Mouse (Mus musculus) retina, postnatal 1 day (tissue): Measurements from ENCODE around the gene Smarcad1.
"Not testable (repeated sequence)": the region's sequence is repeated elsewhere in the genome, so short reads cannot be mapped to it uniquely, and the experiment has no call there.

Source experiments
- DNase-seq: peaks from one replicate; pipeline ENCODE4 v3.0.0-alpha.2; 2012

Gene Smarcad1

DNA sequence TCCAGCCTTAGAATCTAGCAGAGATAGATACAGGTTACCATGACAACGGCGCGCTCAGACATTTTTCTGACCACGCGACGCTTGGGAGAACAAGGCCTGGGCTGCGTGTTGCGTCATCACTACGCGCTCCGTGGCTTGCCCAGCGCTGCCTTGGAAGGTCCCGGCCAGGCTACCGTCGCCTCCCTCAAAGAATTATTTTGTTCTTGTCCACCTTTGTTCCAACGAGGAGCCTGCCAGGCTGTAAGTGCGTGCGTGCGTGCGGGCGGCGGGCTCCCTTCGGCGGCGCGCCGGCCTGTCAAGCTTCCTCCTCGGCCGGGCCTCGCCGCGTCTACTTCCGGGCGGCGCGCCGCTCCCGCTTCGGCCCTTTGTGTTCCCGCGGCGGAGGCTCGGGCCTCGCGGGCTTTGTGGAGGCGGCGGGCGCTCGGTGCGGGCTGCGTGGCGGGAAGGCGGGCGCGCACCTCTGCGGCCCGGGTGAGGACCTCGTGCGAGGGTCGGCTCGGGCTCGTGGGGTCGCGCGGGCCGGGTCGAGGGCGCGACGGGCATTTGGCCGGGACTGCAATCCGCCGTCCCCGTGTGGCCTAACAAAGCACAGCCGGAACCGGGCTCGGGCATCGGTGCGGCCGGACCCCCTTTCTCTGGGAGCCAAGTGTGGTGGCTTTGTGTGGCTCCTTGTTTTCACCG is at the start of gene Smarcad1:
TSS of gene Smarcad1 (plus strand) at position 93 of the 681 bp plus-strand sequence.
- DNase-seq, result peak; percentile 97

DNA sequence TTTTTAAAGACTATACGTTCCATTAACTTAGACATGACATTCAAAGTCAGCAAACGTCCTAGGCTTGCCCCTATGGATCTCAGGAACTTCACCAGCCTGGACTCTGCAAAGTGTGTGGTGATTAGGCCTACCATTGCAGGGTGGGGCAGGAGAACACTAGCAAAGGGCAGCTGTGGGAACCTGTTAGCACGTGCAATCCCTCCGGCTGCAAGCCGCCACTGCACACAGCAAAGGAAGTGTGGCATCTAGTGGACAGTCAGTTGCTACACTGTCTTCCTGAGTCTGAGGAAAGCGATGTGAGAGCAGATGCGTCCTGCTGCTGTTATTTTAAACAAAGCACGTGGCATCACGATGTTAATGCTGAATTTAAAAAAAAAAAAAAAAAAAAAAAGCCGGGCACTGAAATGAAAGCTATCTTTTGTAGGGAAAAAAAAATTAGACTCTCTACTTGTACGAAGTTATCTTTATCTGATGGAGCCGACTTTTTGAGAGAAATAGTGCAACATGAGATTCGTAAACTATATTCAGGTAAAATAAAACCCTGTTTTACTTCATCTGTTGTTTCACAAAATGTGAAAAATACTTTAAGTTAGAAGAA is 45.5 kb upstream of the Smarcad1 start:
- peak; percentile 45 for DNase-seq

GRCm38 (mm10) chr6:64997805-64998204 is 44.6 kb upstream of the Smarcad1 start:
- DNase-seq, result no peak

GRCm38 (mm10) chr6:65000757-65001156 is 41.6 kb upstream of the Smarcad1 start:
- DNase-seq, result not testable (repeated sequence)

DNA sequence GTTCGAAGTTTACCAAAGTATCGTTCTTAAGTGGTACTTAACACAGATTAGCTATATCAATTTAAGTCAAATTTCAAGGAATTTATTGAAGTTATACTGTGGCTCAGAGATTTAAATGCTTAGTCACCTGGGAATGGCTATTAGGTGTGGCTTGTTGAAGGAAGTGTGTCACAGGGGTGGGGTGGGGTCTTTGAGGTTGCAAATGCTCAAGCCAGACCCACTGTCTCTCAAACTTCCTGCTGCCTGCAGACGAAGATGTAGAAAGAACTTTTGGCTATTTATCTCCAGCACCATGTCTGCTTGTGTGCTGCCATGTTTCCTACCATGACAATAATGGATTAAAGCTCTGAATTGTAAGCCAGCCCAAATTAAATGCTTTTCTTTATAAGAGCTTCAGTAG is 40.2 kb upstream of the Smarcad1 start:
- DNase-seq, result no peak

DNA sequence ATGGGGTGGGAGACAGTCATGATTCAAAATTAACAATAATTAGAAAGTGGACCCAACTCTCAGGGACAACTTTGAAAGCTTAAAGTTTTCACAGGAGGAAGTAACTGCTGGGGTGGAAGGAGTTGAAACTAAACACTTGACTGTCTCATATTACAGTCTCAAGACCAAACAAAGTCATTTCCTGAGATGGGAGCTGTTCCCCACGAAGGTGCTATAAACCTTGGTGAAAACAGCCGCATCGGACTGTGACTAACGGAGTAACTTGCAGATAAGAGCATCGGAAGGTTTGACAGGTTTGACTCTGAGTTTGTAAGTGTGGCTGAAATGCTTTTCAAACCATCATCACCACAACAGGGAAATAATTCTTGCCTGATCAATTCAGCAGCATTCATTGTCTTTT is 33.5 kb upstream of the Smarcad1 start:
- DNase-seq, result no peak

DNA sequence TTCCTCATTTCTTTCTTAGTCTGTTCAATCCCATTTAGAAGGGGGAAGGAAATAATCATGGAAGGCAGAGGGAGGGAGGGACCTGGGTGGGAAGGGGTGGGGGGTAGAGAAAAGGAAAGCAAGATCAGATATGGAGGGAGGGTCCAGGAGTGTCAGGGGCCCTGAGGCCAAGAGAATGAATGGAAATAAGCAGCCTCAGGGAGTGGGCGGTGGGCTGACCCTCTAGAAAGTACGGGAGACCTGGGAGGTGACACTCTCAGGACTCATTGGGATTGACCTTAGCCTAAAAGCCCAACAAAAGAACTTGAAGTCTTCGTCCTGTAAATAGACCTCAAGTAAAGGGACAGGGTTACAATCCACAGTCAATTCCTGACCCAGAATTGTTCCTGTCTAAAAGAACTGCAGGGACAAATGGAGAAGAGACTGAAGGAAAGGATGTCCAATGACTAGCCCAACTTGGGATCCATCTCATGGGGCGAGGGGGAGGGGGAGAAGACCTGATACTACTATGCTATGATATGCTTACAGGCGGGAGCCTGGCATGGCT is 30.9 kb upstream of the Smarcad1 start:
- DNase-seq, result no peak

DNA sequence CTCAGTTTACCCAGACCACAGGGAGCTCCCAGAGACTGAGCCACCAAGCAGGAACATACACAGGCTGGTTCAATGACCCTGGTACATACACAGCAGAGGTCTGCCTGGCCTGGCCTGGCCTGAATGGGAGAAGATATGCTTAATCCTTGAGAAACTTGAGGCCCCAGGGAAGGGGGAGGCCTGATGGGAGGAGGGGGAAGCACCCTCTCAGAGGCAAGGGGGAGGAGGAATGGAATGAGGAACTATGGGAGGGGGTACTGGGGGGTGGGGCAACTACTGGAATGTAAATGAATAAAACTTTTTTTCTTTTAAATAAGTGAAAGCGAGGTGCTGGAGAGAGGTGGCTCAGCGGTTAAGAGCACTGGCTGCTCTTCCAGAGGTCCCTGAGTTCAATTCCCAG is 30.2 kb upstream of the Smarcad1 start:
- no peak for DNase-seq

DNA sequence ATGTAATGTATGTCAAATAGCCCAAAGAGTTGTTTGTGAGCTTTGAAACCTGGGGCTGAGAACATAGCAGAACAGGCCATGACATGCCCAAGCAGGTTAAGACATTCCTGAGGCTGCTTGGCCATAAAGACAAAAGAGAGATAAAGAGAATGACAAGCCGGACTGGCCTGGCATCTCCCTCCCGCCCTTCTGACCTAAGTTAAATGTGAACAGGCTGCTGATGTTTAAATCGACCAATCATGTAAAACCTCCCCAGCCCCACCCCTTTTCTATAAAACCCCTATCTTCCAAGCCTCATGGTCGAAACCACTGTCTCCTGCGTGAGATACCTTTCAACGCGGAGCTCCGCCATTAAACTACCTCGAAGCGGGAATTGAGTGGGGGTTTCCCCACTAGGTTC is 24.8 kb upstream of the Smarcad1 start:
- no peak for DNase-seq

- not testable (repeated sequence) for DNase-seq
These were observed 23.4 kb upstream of the Smarcad1 start for GRCm38 (mm10) chr6:65018966-65019365.

GRCm38 (mm10) chr6:65021883-65022282 is 20.5 kb upstream of the Smarcad1 start:
- DNase-seq, result no peak

DNA sequence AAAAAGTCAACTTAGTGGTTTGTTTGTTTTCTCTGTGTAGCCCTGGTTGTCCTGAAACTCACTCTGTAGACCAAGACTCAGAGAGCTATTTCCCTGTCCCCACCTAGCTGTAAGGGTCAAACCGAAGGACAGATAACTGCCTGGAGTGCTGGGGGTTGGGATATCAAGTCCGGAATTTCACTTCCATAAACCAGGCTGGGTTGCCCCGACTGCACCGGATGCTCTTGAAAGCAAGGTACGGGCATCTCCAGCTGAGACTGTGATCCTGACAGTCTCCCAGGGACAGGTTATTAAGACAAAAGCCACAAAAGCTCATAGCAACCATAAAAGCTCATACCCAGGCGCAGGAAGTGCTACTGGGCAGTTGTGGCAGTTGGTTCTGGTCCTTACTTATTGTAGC is 19.3 kb upstream of the Smarcad1 start:
- no peak for DNase-seq

GRCm38 (mm10) chr6:65024668-65025067 is 17.7 kb upstream of the Smarcad1 start:
- DNase-seq, result no peak

GRCm38 (mm10) chr6:65025130-65025529 is 17.3 kb upstream of the Smarcad1 start:
- no peak for DNase-seq

GRCm38 (mm10) chr6:65034661-65035060 is 7.7 kb upstream of the Smarcad1 start:
- no peak for DNase-seq

DNA sequence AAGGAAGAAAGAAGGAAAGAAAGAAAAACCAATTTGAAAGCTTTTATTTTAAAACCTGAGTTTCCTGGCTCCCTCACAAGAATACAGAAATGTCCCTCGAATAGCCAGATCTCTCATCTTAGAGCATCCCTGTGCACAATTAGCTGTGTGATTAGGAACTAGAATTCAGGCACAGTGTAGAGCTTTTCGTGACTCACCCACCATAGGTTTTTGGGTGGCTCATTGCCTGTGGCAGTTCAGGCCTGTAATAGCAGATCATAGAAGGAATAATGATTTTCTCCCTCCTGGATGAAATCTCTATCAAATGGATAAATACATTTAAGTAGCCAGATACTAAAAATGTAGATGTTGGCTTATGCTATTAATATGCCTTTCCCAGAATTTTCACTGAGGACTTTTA is 6.9 kb upstream of the Smarcad1 start:
- DNase-seq, result no peak

DNA sequence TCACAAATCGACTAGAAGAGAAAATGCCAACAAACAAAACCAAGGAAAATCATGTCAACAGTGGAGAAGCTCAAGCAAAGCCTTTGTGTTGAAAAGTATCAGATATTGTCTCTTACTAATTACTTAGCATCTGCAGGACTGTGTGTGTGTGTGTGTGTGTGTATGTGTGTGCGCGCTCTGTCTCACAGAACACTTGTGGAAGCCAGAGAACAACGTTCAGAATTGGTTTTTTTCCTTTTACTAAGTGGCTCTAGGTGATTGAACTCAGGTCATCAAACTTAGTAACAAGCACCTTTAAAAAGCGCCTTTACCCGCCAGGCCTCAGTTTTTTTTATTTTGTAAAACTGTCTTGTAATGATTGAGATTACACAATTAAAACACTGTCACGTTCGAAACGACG is 451 bp upstream of the Smarcad1 start:
- DNase-seq, result no peak

GRCm38 (mm10) chr6:65043241-65043640 is 858 bp downstream of the Smarcad1 start:
- DNase-seq, result no peak

GRCm38 (mm10) chr6:65049100-65049499 is 6.7 kb downstream of the Smarcad1 start:
- DNase-seq, result no peak

DNA sequence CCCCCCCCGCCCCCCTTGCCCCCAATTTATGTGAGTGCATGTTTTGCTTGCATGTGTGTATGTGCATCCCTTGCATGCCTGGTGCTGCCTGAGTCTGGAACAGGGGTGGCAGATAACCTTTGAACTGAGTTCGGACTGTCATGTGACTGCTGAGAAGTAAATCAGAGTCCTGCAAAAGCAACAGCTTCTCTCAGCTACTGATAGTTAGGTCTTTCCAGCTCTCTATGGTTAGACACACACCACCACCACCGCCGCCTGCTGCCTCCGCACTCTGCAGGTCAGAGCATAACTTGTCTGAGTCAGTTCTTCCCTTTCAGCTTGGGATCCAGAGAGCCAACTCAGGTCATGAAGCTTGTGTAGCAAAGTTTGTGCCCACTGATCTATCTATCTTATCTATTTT is 14.2 kb downstream of the Smarcad1 start:
- no peak for DNase-seq

DNA sequence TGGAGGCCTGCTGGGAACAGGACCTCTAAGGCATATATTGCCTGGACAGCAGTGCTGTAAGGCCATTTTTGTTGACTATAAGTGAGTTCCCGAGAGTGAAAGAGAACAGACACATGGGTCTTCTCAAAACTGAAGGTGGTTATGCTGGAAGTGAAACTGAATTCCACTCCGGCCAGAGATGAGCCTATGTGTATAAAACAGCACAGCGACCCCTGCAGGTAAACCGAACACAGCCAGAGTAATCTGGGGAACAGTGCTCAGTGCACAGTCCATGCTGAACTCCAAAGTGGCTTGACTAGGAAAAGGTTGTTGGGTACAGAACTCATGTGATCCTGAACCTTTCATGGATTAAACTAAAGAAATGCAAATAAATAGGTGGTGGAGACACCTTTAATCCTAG is 14.8 kb downstream of the Smarcad1 start:
- not testable (repeated sequence) for DNase-seq

DNA sequence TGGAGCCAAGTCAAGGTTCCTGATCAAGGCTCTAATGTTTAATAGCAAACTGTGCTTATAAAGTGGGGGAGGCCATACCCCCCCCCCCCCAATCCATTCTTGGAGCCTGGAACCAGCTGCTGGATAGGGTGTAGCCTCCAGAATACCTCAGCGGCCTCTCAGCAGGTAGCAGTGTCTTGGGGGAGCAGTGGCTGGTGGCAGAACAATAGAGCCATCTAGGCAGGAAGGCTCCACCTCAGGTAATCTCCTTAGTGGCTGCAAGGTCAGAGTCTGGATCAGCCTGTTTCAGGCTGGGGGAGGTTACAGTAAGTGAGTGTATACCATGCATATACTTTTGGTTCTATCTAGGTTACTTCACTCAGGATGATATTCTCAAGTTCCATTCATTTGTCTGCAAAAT is 18.7 kb downstream of the Smarcad1 start:
- no peak for DNase-seq

DNA sequence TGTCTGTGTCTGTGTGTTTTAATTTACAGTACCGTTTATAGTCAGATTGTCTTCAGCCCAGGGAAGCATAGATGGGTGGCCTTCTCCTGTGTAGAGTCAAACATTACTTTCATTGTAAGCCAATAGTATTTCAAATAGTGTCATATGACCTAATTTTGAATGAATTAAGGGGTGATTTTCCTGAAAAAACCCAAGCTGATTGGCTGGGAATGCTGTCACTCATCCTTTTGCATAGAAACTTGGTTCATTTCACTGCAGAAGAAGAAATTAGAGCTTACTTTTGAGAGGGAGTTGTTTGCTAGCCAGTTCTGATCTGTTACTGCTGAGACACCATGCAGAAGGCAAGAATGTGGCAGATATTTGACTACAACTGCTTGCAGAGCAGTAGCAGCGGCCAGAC is 32.8 kb downstream of the Smarcad1 start:
- peak; percentile 31 for DNase-seq

DNA sequence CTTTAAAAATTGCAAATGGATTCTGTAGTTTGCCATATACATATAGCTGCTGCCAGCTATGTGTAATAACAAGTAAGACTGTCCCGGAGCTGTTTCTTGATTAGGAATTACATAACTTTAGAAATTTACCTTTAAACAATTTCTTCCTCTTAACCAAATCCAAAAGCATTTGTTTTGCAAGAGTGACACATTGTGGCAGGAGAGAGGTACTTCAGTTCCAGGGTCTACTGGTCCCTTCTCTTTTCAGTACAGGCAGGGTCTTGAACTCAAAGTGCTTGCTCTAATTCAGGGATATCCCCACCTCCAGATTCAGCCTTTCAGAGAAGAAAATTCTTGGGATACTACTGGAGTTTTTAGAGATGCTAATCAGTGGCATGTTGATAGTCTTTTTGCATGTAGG is 36.8 kb downstream of the Smarcad1 start:
- peak; percentile 55 for DNase-seq

DNA sequence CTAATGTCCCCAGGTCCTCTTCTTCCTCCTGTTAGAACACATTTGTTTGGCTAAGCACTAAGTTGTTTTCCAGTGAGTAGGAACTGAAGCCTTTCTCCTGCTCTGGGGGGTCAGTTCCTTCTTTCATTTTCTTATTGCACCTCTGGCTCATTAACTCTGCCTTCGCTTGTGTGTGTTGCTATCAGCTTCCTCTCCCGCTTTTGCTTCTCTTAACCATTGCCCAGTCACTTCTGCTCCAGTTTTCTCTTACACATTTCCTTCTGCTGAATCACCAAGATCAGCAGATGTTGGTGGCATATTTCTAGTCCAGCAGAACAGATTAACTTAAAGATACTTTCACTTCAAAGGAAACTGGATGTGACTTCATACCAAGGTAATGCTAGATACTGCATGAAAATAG is 72.5 kb downstream of the Smarcad1 start:
- DNase-seq, result no peak
